8 mouse cellular contexts compared by ENCODE assay signal in genomic region chr3:137868094-137868913, GRCm38 (mm10). TPM values are rescaled to one million over a fixed set of nuclear protein-coding genes. Genes with fewer than 3 reads are reported as not detected.
A peak's percentile ranks its signal among the peaks of the same experiment; 100 is the strongest.
DNase-seq lines count a peak whose midpoint lies in the region; ATAC-seq and TF ChIP-seq lines count a peak whose summit lies in the region.

No protein-coding gene starts in this region.

- no peaks in the 10 kb centered on the region for H3K36me3 ChIP-seq in intestine, embryonic 15.5 days
- H3K36me3 ChIP-seq in neural tube, embryonic 14.5 days (ENCODE audit: control insufficient read depth, insufficient read depth, low read length), result no peaks in the 10 kb centered on the region

- TF ChIP-seq CTCF in cortical plate, adult 2 months (IDR thresholded peaks at IDR 0.05; ENCODE audit: extremely low read depth, insufficient read depth, low read length), result no peak

- TF ChIP-seq POLR2A in cortical plate, adult 2 months (IDR thresholded peaks at IDR 0.05; ENCODE audit: extremely low read depth, insufficient read depth, low read length), result no peak

- H3K4me3 ChIP-seq in cortical plate, adult 2 months (ENCODE audit: insufficient read depth, low read length), result peak overlapping the region; percentile 66
- peak overlapping the region; percentile 91 for H3K4me3 ChIP-seq in intestine, embryonic 15.5 days (replicated peaks)
- H3K4me3 ChIP-seq in neural tube, embryonic 14.5 days (ENCODE audit: low read depth, low read length), result peak overlapping the region; percentile 90

- H3K27ac ChIP-seq in cortical plate, adult 2 months (ENCODE audit: insufficient read depth, low read length), result peak overlapping the region; percentile 97; the same call in 1 of the 2 replicates
- peak overlapping the region; percentile 98 for H3K27ac ChIP-seq in intestine, embryonic 15.5 days
- H3K27ac ChIP-seq in neural tube, embryonic 14.5 days (ENCODE audit: low read depth, low read length), result peak overlapping the region; percentile 97

- WGBS in intestine, embryonic 15.5 days, result 3% methylated on average over 26 of the region's 26 CpGs
- 4% methylated on average over 23 of the region's 26 CpGs for WGBS in neural tube, embryonic 14.5 days

- peak; percentile 7 for DNase-seq in heart, adult 8-10 months (ENCODE audit: low spot score)
- no peak for DNase-seq in heart, postnatal 14 days
- peak; percentile 51 for DNase-seq in 3T3-L1 (ENCODE audit: low read depth, low spot score)
- DNase-seq in cerebellum, adult 11 months, result no peak
- DNase-seq in urinary bladder, postnatal 14 days (ENCODE audit: low spot score), result no peak

- peak overlapping the region; percentile 84 for H3K4me2 ChIP-seq in intestine, embryonic 15.5 days (replicated peaks)
- H3K4me2 ChIP-seq in neural tube, embryonic 14.5 days (ENCODE audit: low read depth, low read length), result peak overlapping the region; percentile 73

- no peaks in the 10 kb centered on the region for H3K27me3 ChIP-seq in intestine, embryonic 15.5 days (replicated peaks)
- H3K27me3 ChIP-seq in neural tube, embryonic 14.5 days (ENCODE audit: control insufficient read depth, insufficient read depth, low read length), result no peaks in the 10 kb centered on the region

- H3K4me1 ChIP-seq in cortical plate, adult 2 months (ENCODE audit: control insufficient read depth, insufficient read depth, low read length), result peaks cover 1% of the 10 kb centered on the region; the same call in 1 of the 2 replicates
- H3K4me1 ChIP-seq in intestine, embryonic 15.5 days (replicated peaks), result peaks cover 4% of the 10 kb centered on the region
- H3K4me1 ChIP-seq in neural tube, embryonic 14.5 days (ENCODE audit: control insufficient read depth, insufficient read depth, low read length), result peaks cover 11% of the 10 kb centered on the region; the same call in 1 of the 2 replicates

- intact Hi-C loops in heart, postnatal 14 days (cut with DNase I), result loop anchor here (5.0 kb wide), 2 partner anchors 91 to 1146 kb away; no protein-coding TSS in a partner anchor

- H3K9me3 ChIP-seq in intestine, embryonic 15.5 days, result no peaks in the 10 kb centered on the region
- no peaks in the 10 kb centered on the region for H3K9me3 ChIP-seq in neural tube, embryonic 14.5 days (ENCODE audit: control insufficient read depth, low read length)

- ATAC-seq in intestine, embryonic 15.5 days, result peak; percentile 11; the same call in 1 of the 2 replicates
- 0 out of 2 replicates have a peak, but pooled peaks have one; percentile 0 for ATAC-seq in neural tube, embryonic 14.5 days (ENCODE audit: low read depth)

- H3K9ac ChIP-seq in intestine, embryonic 15.5 days, result peak overlapping the region; percentile 98
- peak overlapping the region; percentile 96 for H3K9ac ChIP-seq in neural tube, embryonic 14.5 days (replicated peaks; ENCODE audit: low read depth, low read length)

RNA-seq across cellular contexts. Expression of gene Dnajb14, which starts 0.8 kb away (rescaled TPM):
- total RNA-seq in heart, adult 8-10 months (2022), result 10 to 100 TPM in 2 of 4 experiments, 1 to 10 TPM in 2; 8.4 to 13.3 (median 10.8) TPM
- 10 to 100 TPM; 10.9 to 11.0 TPM for total RNA-seq in heart, postnatal 14 days (2021)
- 22.3 and 22.4 TPM in 2 replicates for polyA plus RNA-seq in cortical plate, adult 2 months (2012; rRNA removed)
- polyA plus RNA-seq in intestine, embryonic 15.5 days (2015; fragmentation: Nextera tagmentation; extraction: Ambion mirVana), result 13.5 and 14.0 TPM in 2 replicates
- polyA plus RNA-seq in neural tube, embryonic 14.5 days (2014; fragmentation: Nextera tagmentation; extraction: Ambion mirVana), result 17.9 and 18.7 TPM in 2 replicates

RNA-seq across cellular contexts. Expression of gene H2afz, which starts 4.0 kb away (rescaled TPM):
- 10 to 100 TPM; 52.4 to 76.5 (median 66.3) TPM for total RNA-seq in heart, adult 8-10 months (2022)
- total RNA-seq in heart, postnatal 14 days (2021), result 10 to 100 TPM; 80.2 to 99.5 TPM
- 343 and 397 TPM in 2 replicates for polyA plus RNA-seq in cortical plate, adult 2 months (2012; rRNA removed)
- polyA plus RNA-seq in intestine, embryonic 15.5 days (2015; fragmentation: Nextera tagmentation; extraction: Ambion mirVana), result 1,494 and 1,747 TPM in 2 replicates
- 673 and 776 TPM in 2 replicates for polyA plus RNA-seq in neural tube, embryonic 14.5 days (2014; fragmentation: Nextera tagmentation; extraction: Ambion mirVana)

RNA-seq across cellular contexts. Expression of gene Lamtor3, which starts 50.0 kb away (rescaled TPM):
- total RNA-seq in heart, adult 8-10 months (2022), result 100 to 1,000 TPM in 1 of 4 experiments, 10 to 100 TPM in 3; 87.5 to 104 (median 90.4) TPM
- 10 to 100 TPM; 88.9 to 90.3 TPM for total RNA-seq in heart, postnatal 14 days (2021)
- 80.3 and 81.6 TPM in 2 replicates for polyA plus RNA-seq in cortical plate, adult 2 months (2012; rRNA removed)
- 135 and 139 TPM in 2 replicates for polyA plus RNA-seq in intestine, embryonic 15.5 days (2015; fragmentation: Nextera tagmentation; extraction: Ambion mirVana)
- polyA plus RNA-seq in neural tube, embryonic 14.5 days (2014; fragmentation: Nextera tagmentation; extraction: Ambion mirVana), result 123 and 132 TPM in 2 replicates

Comparison
In these comparisons a context has a peak if more than half of its experiments do, and no peak if none do; other contexts are left out.
1. DNase-seq: peak in heart, adult 8-10 months (single experiment) and 3T3-L1 (single experiment); none in heart, postnatal 14 days (0 of 2), cerebellum, adult 11 months (single experiment) and urinary bladder, postnatal 14 days (single experiment).
2. Peak in every context shown above with its lines, with median percentiles within 50 percentile points of each other: H3K27ac ChIP-seq and H3K4me3 ChIP-seq.